Mouse (Mus musculus) layer of hippocampus, adult 9-10 months (tissue): Measurements from ENCODE around the gene Tex48.

ENCODE experiments used
- DNase-seq: peaks from one replicate; pipeline ENCODE4 v3.0.0; 2022; ENCODE audit warnings: low spot score

The Tex48 gene

DNA sequence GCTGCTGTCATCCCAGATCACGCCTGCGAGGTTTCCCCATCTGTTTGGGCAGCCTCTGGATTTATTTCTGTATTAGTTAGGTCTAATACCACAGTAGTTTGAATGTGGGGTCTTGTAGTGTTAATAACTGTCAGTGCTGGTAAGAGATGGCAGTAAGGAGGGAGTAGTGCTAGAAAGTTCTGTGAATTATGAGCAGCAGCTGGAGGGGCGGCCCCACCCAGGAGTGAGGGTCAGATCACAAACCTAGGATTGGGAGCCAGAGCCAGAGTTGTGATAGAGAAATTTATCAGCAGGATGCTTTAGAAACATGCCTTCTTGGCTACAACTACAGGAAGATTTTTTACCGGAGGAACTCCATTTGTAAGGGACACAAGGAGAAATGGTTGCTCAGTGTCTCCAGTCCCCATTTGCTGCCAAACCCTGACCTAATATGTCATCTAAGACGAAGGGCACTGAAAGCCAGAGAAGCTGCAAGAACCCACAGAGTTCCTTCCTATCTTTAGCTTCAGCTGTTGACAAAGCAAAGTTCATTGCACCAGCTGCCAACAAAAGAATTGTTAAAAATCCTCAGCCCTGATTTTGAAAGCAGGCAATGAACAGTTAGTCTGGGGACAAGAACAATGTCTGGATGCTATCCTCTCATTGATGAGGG lies 27.6 kb downstream of the Tex48 start:
- DNase-seq = no peak

DNA sequence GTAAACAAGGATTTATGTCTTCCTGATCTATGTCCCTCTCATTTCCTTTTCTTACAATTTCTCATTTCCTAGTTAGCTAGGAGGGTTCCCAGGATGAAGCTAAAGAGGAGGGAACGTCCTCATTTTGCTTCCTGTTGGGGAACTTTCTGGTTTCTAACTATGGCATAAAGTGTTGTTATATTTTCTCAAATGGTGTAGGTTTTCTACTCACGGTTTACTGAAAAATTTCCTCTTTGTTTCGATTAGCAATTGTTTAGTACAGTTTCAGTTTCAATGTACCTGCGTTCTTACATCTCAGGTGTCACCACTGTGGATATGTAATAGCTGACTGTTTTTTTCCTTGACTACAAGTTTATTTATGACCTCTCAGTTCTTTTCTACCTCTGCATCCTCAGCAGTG lies 31.7 kb downstream of the Tex48 start:
- DNase-seq = no peak

DNA sequence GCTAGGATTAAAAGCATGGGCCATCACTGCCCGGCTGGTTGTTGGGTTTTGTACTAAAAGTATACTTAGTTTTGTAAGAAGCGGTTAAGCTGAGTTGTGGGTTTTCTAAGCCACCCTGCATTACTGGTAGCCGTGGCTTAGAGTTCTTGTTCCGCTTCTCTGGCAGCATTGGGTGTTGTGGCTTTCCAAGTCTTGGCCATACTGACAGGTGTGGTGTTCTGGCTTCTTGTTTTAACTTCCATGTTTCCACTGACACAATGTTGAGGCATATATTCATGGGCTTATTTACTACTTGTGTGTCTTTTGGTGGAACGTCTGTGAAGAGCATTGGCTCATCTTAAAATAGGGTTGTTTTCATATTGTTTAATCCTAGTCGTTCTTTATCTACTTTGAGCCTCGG lies 32.2 kb downstream of the Tex48 start:
- no peak for DNase-seq

DNA sequence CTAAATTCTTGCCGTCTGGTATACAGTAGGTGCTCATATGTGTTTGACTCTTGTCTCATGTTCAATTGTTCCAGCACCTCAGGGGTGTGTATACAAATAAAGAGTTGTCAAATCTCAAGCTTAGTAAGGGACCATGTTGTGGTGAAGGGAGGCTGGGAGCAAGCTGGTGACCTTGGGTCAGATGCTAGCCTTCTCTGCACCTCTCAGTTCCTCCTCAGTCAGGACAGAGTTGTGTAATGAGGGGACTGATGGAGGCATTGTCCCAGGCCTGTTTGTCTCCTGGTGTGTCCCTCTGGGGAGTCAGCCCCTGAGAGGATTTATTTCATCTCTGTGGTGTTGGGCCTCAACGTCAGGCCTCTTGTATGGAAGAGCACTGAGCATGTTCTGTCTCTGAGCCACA lies 36.0 kb downstream of the Tex48 start:
- no peak for DNase-seq

DNA sequence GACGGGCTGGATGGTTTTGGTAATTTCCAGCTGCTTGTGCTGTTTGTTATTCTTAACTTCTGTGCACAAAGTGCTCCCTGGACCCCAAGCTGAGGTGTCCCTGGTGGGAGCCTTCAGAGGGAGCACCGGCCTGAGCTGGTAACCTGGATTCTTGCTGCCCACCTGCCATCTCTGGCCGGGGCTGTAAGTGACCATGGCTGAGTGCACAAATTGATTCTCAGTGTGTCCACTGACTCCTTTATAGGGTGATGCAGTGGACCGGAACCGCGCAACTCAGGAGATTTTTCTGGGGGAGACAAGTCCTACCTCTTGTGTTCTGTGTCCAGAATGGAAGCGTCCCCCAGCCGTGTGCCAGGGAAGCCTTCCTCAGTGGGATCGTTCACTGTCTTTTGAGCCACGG lies 37.0 kb downstream of the Tex48 start:
- DNase-seq = no peak

DNA sequence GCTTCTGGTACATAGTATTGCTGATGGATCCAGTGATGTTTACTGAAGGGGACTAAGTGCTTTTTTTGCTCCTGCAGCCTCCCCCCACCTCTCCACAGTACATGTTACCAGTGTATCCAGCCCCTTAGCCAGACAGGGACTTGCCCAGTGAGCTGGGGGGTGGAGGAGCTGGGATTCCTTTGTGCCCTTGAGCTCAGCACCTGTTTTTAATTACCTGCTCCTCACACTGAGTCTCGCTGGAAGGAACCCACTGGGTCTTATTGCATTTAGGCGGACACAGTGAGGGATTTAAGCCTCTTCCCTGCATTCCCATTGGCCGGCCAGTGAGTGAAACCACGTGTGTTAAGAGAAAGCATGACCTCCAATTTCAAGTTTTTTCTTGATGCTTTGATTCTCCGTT lies 39.6 kb downstream of the Tex48 start:
- DNase-seq = no peak

DNA sequence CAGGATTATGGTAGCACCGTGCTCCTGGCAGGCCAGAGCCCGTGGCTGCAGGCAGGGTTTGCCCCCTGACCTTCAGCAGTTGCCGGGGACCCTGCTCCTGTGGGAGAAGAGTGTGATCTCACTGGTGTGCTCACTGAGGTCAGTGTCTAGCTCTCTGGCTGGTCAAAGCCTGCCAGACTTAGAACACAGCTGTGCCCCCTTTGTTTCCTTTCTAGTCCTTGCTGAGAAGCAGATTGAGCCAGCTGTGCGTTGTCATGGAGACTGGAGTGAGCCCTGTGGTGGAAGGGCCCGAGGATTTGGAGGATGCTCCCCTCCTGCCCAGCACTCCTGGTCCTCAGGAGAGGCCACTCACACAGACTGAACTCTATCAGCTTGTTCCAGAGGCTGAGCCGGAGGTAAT lies 42.1 kb downstream of the Tex48 start:
- DNase-seq = no peak

DNA sequence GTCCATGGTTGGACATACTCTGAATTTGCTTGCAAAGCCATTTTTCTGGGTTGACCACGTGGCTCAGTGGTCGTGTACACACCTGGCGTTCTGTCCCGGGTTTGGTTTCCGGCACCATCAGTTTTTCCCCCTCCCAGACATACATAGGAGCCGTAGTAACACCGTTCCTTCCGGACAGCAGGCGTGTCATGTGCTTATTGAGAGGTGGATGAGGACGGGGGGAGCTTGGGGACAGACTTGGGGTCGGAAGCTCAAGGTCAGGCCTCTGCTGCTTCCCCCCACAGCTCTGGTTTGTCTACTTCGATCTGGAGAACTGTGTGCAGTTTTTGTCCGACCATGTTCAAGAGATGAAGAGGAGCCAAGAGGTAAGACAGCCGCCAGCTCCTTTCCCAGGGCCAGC lies 42.6 kb downstream of the Tex48 start:
- no peak for DNase-seq

DNA sequence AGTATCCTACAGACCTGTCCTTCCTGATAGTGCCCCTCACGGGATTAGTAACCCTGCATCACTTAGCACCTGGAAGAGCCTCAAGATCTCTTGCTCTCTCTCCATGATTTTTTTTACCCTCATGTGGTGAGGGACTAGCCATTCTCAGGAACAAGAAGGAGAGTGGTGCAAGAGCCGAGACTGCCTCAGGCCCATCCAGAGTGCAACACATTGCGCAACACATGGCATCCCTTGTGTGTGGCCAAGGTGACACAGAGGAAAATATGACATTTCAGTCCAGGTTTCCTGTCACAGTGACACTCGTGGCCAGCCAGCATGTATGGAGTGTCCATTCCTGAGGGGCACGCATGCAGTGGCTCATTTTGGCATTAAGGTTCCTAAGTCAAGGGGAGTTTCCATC lies 49.6 kb downstream of the Tex48 start:
- DNase-seq = no peak

DNA sequence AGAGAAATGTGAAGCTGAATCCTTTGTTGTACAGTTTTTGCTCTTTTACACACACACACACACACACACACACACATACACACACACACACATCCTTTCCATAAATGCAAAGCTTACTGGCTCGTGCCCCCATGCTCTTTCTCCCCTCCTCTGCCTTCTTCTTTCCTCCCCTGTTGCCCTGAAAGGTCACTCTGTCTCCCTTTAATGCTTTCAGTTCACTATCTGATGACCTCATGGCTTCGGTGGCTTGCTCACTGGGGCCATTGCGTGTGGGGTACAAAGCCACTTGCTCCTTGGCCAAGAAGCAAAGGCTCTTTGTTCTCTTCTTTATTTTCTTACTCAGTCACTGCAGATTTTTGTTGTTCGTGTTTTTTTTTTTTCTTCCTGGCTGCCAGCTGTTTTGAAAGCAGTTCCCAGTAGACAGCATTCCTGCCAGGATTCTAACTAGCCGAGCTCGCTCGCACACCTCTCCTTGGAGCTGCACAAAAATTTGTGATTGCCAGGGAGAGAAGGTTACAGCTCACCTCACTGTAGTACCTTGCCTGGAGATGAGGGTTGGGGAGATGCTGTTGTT lies 51.9 kb downstream of the Tex48 start:
- DNase-seq = no peak

DNA sequence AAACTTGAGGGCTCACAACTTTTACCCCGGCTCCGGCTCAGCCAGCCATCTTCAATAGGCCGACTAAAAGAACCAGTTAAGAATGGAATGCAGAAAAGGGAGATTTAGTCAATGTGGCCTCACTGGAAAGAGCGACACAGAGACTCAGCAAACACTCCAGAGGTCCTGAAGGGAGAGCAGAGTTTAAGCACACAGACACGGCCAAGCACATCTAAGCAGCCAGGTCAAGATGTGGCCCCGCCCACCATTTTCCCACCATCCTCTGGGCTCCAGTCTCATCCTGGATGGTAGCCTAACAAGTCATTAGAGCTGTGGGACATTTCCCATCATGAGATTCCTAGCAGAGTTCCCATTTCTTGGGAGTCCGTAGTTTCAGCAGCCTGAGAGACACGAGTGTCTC lies 52.9 kb downstream of the Tex48 start:
- DNase-seq = no peak

DNA sequence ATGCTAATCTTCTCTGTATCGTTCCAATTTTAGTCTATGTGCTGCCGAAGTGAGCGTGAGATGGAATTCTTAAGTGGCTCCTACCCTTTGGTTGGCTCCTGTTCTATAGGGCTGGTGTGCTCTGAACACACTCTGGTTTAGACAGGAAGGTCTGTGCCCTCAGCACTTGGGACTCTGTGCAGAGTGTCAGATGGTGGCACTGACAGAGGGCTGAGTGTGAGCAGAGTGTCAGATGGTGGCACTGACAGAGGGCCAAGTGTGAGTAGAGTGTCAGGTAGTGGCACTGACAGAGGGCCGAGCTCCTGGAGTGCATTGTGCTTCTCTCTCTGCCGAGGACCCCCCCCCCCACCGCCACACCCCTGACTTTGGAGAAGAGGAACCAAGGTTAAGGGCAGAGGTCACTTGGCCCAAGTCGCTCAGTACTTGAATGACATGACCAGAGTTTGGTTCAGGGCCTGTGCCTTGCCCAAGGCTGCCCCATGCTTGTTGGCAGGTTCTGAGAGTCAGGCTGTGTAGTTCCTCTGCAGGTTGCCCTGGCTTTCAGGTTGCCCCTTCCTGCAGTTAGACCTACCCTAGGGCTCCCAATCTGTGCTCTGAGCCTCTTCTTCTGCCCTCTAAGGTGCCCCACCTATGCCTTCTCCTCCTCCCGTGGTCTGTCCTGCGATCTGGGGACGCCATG lies 54.4 kb downstream of the Tex48 start:
- DNase-seq = no peak

DNA sequence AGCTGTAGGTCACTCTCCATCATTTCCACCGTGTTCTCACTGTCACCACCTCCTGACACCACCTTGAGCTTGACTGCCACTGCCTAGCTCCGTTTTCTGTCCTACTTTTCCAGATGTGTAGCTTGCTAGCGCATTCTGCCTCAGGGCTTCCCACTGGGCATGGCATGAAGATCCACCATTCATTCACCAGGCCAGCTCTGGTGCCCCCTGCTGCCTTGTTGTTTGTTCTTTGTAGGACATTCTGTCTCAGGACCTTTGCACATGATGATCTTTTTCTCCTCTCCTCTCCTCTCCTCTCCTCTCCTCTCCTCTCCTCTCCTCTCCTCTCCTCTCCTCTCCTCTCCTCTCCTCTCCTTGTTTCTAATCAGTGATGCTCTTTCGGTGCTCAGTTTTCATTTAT lies 59.5 kb downstream of the Tex48 start:
- DNase-seq = no peak

DNA sequence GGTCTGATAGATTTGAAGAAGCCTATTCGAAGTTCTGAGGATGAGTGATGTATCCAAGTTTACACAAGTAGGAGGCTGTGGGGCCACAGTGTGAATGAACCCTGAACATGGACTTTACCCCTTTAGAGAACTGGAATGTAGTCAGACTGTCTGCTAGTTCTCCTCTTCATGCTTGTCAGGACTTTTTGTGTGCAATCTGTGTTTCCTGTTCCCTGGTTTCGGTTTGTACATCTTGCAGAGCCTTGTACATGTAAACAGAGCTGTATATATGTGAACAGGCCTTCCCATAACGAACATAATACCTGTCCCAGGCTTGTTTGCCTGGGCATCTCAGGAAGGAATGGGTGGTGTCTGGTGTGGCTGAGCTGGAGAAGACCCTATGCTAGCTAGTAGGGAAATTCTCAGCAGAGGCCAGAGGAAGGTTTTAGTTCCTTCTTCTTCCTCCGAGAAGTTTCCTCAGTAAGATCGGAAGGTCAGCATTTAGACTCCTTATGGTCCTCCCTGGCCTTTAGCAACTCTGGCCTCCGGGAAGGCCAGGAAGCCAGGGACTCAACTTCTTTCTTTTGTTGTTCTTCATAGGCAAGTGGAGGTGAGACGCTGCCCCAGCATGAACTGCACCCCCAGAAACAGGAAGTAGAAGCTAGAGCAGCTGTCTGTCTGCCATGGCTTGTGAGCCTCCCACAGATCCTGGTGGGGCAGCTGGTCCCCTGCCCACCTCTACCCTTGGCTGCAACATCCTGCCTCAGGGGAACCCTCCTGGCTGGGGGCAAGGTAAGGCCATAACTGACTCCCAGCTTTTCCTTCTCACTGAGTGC lies 60.2 kb downstream of the Tex48 start:
- DNase-seq = no peak

DNA sequence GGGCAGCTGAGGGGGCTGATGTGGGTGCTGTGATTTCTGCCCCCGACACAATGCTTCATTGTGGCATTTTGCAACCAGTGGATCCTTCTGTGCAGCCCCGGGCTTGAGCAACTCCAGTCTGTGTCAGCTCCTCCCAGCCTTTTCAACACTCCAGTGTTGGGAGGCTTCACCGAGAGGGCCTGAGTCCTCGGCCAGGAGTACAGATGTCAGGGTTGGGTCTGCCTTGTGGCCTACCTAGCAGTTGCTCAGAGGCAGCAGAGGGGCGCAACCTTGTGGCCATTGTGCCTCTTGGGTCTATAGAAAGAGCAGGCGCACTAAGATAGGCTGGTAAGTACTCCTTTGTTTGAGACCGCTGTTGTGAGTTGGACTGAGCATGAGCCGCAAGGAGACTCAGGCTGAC lies 62.1 kb downstream of the Tex48 start:
- no peak for DNase-seq

DNA sequence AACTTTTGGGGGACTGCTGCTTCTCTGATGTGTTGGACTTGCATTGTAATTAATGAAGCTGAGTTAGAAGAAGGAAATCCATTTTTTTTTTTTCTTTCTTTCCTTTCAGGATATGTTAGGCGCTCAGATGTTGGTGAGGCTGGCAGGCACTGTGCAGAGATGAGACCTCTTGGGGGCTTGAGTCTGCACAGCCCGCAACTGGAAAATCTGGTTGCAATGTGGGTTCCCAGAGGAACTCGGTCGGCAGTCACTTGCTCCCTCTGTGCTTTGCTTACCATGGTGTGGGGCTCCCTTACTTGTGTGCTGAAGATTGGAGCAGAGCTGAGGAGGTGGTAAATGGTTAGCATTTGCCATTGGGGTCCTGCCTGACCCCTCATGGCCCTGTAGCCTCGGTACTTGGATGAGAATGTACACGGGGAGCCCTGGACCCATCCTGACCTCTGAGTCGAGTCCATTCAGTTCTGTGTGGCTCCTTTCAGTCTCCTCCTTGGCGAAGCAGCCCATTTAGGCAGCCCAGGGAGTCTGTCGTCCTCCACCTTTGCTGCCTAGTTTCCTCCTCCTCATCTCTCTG lies 63.0 kb downstream of the Tex48 start:
- DNase-seq = no peak

DNA sequence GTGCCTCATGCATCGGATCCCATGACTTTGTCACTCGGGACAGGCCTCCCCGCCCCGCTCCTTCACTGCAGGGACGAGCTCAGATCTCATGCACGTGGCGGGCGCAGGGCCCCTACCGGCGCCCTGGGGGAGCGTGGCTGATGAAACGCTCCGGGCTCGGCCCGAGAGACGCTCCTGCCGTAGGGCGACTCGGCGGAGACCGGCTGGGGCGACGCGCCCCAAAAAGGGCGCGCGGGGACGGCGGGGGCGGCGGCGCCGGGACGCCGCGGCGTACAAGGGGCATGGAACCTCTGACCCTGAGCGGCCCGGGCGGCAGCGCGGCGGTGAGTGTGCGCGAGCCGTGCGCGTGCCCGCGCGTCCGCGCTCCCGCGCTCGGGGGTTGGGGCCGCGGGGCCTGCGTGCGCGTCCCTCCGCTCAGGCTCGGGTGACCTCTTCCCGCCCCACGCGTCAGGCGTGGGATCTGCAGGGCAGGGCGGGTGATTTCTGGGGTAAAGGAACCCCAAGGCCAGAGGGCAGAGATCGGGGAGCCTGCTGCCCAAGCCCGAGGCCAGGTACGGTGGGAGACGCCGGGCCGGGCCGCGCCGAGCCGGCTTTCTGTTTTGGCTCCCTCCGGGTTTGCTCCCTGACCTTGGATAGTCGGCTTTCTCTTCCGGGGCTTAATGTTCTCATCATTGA lies 63.7 kb downstream of the Tex48 start, which contains the start of gene Tmem268:
Gene Tmem268, plus strand, starts transcription at position 375 of the 675 bp plus-strand sequence.
- no peak for DNase-seq

DNA sequence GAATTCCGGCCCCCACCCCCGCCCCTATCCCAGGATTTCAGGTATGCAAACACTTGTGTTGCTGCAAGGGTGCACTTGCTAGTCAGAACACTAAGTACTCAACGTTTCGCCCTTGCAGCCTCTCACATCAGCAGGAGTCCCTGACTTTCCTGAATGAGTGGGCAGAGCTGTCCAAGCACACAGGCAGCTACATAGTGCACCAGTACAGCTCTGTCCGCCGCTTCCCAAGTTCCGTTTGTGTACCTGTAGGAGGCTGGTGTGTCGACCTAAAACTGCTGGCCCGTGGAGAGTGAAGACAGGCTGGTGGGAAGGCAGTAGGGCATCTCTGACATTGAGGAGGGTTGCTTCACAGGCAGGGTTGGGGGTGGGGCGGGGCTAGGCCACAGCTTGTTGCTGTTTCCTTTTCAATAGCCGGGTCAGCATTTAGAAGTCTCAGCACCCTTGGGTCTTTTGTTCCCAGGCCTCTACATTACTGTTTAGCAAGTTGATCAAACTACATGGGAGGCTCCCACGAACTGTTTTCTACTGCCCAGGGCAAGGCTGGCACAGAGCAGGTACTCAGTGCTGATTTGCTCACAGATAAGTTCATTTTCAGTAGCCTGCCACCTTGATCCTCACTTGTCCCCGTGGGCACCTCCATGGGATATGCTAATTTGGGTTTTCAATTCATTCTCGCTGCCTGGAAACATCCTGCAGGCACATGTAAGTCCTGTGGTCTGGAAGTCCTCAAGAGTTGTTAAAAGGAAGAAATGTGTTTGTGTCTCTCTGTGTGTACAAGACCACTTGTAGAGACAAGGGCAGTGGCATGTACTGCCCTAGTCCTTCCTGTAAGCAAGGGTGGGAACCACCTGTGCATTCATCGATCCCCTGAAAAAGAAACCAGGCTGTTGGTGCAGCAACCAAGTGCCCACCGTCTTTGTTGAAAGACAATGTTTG lies 64.8 kb downstream of the Tex48 start:
- DNase-seq = no peak
